Comparison of ENCODE assay signal across 8 mouse cellular contexts in the genomic region with DNA sequence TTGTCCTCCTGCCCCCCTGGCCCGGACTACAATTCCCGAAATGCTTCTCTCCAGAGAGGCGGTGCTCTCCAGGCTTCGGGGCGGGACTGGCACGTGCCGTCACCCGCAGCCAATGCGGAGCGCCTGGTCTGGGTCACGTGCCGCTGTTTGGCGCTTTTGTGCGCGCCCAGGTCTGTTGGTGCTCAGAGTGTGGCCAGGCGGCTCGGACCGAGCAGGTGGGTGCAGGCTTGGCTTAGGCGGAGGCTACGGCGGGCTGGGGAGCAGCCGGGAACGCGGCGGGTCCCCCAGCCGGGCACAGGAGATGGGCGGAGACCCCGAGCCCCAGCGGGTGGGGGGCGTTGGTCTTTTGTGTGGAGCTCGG. TPM values are rescaled to one million over a fixed set of nuclear protein-coding genes. Genes with fewer than 3 reads are reported as not detected.
A peak's percentile ranks its signal among the peaks of the same experiment; 100 is the strongest.
DNase-seq lines count a peak whose midpoint lies in the region; ATAC-seq and TF ChIP-seq lines count a peak whose summit lies in the region.

A gene (plus strand): TSS at position 106 of the 361 bp plus-strand sequence.

- peaks cover 15% of the 10 kb centered on the region for H3K79me3 ChIP-seq in C2C12 (ENCODE audit: low read depth)

- peaks cover 4% of the 10 kb centered on the region; the same call in 1 of the 2 replicates for H3K9me3 ChIP-seq in erythroblast, embryonic 14.5 days (ENCODE audit: control insufficient read depth, low read length)
- no peaks in the 10 kb centered on the region for H3K9me3 ChIP-seq in heart, embryonic 13.5 days
- no peaks in the 10 kb centered on the region for H3K9me3 ChIP-seq in liver, embryonic 12.5 days (replicated peaks)
- no peaks in the 10 kb centered on the region for H3K9me3 ChIP-seq in stomach, embryonic 15.5 days

- no peaks in the 10 kb centered on the region for H3K27me3 ChIP-seq in C2C12 (ENCODE audit: control insufficient read depth, insufficient read depth, insufficient read length)
- peaks cover 24% of the 10 kb centered on the region for H3K27me3 ChIP-seq in erythroblast, embryonic 14.5 days (ENCODE audit: control insufficient read depth)
- no peaks in the 10 kb centered on the region; the same call in 1 of the 2 replicates for H3K27me3 ChIP-seq in heart, embryonic 13.5 days (replicated peaks)
- peaks cover 10% of the 10 kb centered on the region; the same call in 1 of the 2 replicates for H3K27me3 ChIP-seq in liver, embryonic 12.5 days (replicated peaks)
- no peaks in the 10 kb centered on the region for H3K27me3 ChIP-seq in stomach, embryonic 15.5 days (replicated peaks)

- TF ChIP-seq CTCF in C2C12 (IDR thresholded peaks at IDR 0.05; ENCODE audit: control insufficient read depth, insufficient read depth, insufficient read length) = no peak
- TF ChIP-seq CTCF in brain, embryonic 14.5 days (IDR thresholded peaks at IDR 0.05; ENCODE audit: borderline replicate concordance, extremely low read depth, insufficient read depth, insufficient read length) = no peak

- peak; percentile 91 for ATAC-seq in heart, embryonic 13.5 days (ENCODE audit: extremely low read depth, insufficient number of reproducible peaks, low FRiP score, low TSS enrichment)
- peak; percentile 92 for ATAC-seq in liver, embryonic 12.5 days
- ATAC-seq in stomach, embryonic 15.5 days (ENCODE audit: insufficient read depth, low FRiP score, low read depth) = peak; percentile 95

- DNase-seq in brain, embryonic 14.5 days (ENCODE audit: low read depth) = peak; percentile 99
- DNase-seq in kidney, postnatal 10 days = peak; percentile 97
- peak; percentile 88 to 91 for DNase-seq in natural killer cell, adult 2 months (ENCODE audit: low spot score in 2 of 2)

- peak within 1 kb of the TSS; percentile 99 for H3K4me2 ChIP-seq in heart, embryonic 13.5 days
- peak within 1 kb of the TSS; percentile 99 for H3K4me2 ChIP-seq in liver, embryonic 12.5 days
- peak within 1 kb of the TSS; percentile 98 for H3K4me2 ChIP-seq in stomach, embryonic 15.5 days

- under 1% methylated on average over 30 of the region's 31 CpGs for WGBS in heart, embryonic 13.5 days
- WGBS in liver, embryonic 12.5 days (ENCODE audit: insufficient replicate concordance) = under 1% methylated on average over 30 of the region's 31 CpGs
- under 1% methylated on average over 31 of the region's 31 CpGs for WGBS in stomach, embryonic 15.5 days

- peaks cover 35% of the 10 kb centered on the region for H3K4me1 ChIP-seq in erythroblast, embryonic 14.5 days (ENCODE audit: control insufficient read depth)
- H3K4me1 ChIP-seq in heart, embryonic 13.5 days = peaks cover 20% of the 10 kb centered on the region
- peaks cover 56% of the 10 kb centered on the region for H3K4me1 ChIP-seq in liver, embryonic 12.5 days
- peaks cover 6% of the 10 kb centered on the region; the same call in 1 of the 2 replicates for H3K4me1 ChIP-seq in stomach, embryonic 15.5 days

- H3K9ac ChIP-seq in heart, embryonic 13.5 days = peak within 1 kb of the TSS; percentile 91
- H3K9ac ChIP-seq in liver, embryonic 12.5 days = peak within 1 kb of the TSS; percentile 98
- H3K9ac ChIP-seq in stomach, embryonic 15.5 days = peak within 1 kb of the TSS; percentile 87

- peaks cover 24% of the 10 kb centered on the region for H3K36me3 ChIP-seq in C2C12 (ENCODE audit: control insufficient read depth, insufficient read depth)
- peaks cover 35% of the 10 kb centered on the region for H3K36me3 ChIP-seq in erythroblast, embryonic 14.5 days (ENCODE audit: control insufficient read depth)
- peaks cover 27% of the 10 kb centered on the region for H3K36me3 ChIP-seq in heart, embryonic 13.5 days
- H3K36me3 ChIP-seq in liver, embryonic 12.5 days = peaks cover 33% of the 10 kb centered on the region
- H3K36me3 ChIP-seq in stomach, embryonic 15.5 days = peaks cover 16% of the 10 kb centered on the region

- peaks cover 27% of the 10 kb centered on the region for H3K79me2 ChIP-seq in C2C12 (ENCODE audit: control insufficient read depth, insufficient read depth)

- H3K27ac ChIP-seq in heart, embryonic 13.5 days (replicated peaks) = peak within 1 kb of the TSS; percentile 92
- peak within 1 kb of the TSS; percentile 97 for H3K27ac ChIP-seq in liver, embryonic 12.5 days
- peak within 1 kb of the TSS; percentile 93 for H3K27ac ChIP-seq in stomach, embryonic 15.5 days

- peak within 1 kb of the TSS; percentile 89 for H3K4me3 ChIP-seq in C2C12 (ENCODE audit: insufficient read depth, poor library complexity, severe bottlenecking)
- peak within 1 kb of the TSS; percentile 95 for H3K4me3 ChIP-seq in erythroblast, embryonic 14.5 days (replicated peaks)
- H3K4me3 ChIP-seq in heart, embryonic 13.5 days = peak within 1 kb of the TSS; percentile 75
- peak within 1 kb of the TSS; percentile 94 for H3K4me3 ChIP-seq in liver, embryonic 12.5 days
- H3K4me3 ChIP-seq in stomach, embryonic 15.5 days (replicated peaks) = peak within 1 kb of the TSS; percentile 96

- H3ac ChIP-seq in C2C12 (ENCODE audit: control insufficient read depth, insufficient read length, low read depth) = peak within 1 kb of the TSS; percentile 72

- TF ChIP-seq POLR2A in brain, embryonic 14.5 days (IDR thresholded peaks at IDR 0.05; ENCODE audit: borderline replicate concordance, extremely low read depth, insufficient read depth, insufficient read length, poor library complexity, severe bottlenecking) = peak; percentile 99

TF ChIP-seq in C2C12, 6 proteins besides CTCF, POLR2A, EP300 and RAD21:
- TF ChIP-seq MYOG (IDR thresholded peaks at IDR 0.05; ENCODE audit: control insufficient read depth, extremely low read depth, insufficient read length) (no peak), USF1 (IDR thresholded peaks at IDR 0.05; ENCODE audit: low read depth) (peak; percentile 98), MAX (IDR thresholded peaks at IDR 0.05) (peak; percentile 66)

RNA-seq across cellular contexts. Expression of the gene that starts here (rescaled TPM):
- polyA plus RNA-seq in C2C12 (2012; fragmentation: generic; extraction: Trizol) = 349 TPM
- polyA plus RNA-seq in brain, embryonic 14.5 days (2012; rRNA removed) = 1,070 and 2,202 TPM in 2 replicates
- polyA plus RNA-seq in erythroblast, embryonic 14.5 days (2012) = 45.6 and 68.9 TPM in 2 replicates
- polyA plus RNA-seq in heart, embryonic 13.5 days (2015; fragmentation: Nextera tagmentation; extraction: Ambion mirVana) = 988 and 1,051 TPM in 2 replicates
- polyA plus RNA-seq in liver, embryonic 12.5 days (2016; fragmentation: Nextera tagmentation; extraction: Ambion mirVana) = 558 and 570 TPM in 2 replicates
- polyA plus RNA-seq in stomach, embryonic 15.5 days (2015; fragmentation: Nextera tagmentation; extraction: Ambion mirVana) = 1,192 and 1,334 TPM in 2 replicates

Comparison
In these comparisons a context has a peak if more than half of its experiments do, and no peak if none do; other contexts are left out.
1. Peak in every context shown above with its lines: DNase-seq, ATAC-seq, H3K4me3 ChIP-seq and H3K27ac ChIP-seq.